Mouse (Mus musculus) megakaryocyte progenitor cell, adult 5-6 weeks (primary cell): ENCODE data around the gene Sapcd2. TPM values are rescaled to one million over a fixed set of nuclear protein-coding genes. Genes with fewer than 3 reads are reported as not detected.

Experiments used
- ATAC-seq: replicated peaks from 2 replicates; pipeline ENCODE4 v1.8.0; 2016; ENCODE audit warnings: mild to moderate bottlenecking, moderate TSS enrichment, inconsistent platforms; ENCODE audit not compliant: poor library complexity
- total RNA-seq, 2 experiments: library from RNA; stranded (forward) in 1 of 2; stranded (reverse) in 1 of 2; fragments of 157-497, 149-512 nt in 1 of 2; fragments of 200-1000 nt in 1 of 2; gene quantifications; 2 replicates each; pipeline versions ENCODE4 v1.2.3 to v1.2.4; 2015 to 2017

Gene Sapcd2
- total RNA-seq, 2 experiments from 2014 or later, result 6.7 to 10.8 TPM

DNA sequence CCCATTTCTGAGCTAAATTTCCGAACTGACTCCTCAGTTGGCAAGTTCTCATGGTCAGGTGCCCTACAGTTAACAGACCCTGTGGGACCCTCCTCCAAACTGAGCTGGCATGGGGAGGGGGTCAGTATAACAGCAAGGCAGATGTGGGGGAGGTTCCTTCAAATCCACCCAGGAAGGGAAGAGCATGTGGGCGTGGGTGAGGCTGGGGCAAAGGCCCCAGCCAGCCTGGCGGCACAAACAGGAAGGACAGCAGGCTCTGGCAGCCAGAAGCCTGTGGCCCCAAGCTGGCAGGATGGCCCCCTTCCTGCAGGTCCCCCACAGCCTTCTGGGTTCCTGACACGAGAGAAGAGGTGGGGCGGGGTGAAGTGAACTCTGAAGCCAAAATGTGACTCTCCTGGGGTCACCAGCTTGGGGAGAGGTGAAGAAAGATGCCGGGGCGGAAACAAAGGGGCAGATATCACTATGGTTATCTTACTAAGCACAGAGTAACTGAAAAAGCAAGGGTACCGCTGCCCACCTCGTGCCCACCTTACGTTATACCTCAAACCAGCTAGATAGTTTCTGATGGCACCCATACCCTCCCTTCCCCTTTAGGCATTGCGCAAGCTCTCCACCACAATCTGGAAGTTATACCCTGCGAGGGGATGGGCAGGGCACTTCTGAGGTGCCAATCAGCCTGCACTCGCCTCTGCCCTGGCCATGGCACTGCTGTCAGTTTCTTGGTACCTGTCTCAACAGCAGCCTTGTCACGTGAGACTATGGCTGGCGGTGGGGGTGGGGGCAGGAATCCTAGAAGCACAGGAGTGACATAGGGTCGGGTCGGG is 50.7 kb downstream of the Sapcd2 start, which contains the start of gene Fut7:
Gene Fut7 (plus strand): TSS at position 681 of the 824 bp plus-strand sequence.
- ATAC-seq, result peak; percentile 69

DNA sequence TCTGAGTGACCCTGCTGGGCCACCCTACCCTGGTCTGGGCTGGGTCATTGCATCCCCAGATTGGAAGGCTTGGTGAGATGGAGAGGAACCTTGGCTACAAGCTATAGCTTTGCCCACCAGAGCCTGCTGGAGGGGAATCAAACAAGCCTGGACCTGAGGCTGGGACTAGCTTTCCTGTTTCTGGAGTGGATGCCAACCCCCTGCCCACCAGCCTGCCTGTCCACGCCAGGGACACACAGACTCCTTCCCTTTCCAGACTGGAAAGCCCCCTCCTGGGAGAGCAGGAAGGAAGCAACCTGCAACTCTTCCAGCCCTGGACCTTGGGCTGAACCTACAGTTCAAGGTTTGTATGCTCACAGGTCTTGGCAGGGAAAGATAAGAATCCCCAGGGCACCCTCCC is 51.5 kb downstream of the Sapcd2 start:
- no peak for ATAC-seq

DNA sequence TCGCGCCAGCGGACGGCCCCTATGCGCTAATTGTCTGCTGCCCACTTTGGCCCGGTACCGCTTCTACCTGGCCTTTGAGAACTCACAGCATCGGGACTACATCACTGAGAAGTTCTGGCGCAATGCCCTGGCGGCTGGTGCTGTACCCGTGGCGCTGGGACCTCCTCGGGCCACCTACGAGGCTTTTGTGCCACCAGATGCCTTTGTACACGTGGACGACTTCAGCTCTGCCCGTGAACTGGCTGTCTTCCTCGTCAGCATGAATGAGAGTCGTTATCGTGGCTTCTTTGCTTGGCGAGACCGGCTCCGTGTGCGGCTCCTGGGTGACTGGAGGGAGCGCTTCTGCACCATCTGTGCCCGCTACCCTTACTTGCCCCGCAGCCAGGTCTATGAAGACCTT is 53.4 kb downstream of the Sapcd2 start:
- no peak for ATAC-seq

DNA sequence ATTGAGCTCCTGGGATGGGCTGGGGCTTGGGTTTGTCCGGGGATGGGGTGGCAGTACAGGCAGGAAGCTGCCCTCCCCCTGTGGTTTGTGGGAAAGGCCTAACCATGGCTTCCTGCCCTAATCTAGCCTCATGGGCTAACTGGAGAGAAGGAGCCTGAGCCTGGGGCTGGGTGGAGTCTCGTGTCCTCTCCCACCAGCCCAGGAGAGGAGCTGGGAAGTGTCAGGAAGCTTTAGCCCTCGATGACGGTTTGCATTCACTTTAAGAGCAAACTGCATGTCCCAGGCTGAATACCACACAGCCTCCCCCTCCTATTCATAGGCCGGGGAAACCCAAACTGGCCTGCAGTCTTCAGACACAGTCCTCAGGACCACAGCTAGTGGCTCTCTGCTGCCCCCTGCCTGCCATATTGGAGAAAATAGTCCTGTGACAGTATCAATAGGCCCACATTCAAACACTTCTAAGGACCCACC is 54.6 kb downstream of the Sapcd2 start:
- ATAC-seq, result peak; percentile 51

DNA sequence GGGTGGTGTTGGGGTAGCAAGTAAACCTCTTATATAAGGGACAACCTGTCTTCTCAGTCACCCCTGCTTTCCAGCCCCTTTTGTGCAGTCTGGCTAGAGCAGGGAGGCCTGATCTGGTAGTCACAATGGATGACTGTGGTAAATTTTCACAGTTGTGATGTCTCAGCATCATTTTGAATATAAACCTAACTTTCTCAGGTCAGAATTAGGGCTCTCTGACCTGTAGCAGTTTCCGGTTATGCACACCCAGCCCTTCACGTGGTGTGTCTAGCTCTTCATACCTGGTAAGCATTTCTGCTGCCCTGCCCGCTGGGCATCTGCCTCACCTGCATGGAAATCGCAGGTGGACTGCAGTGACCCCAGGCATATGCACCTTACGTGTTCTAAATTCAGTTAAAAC is 55.1 kb downstream of the Sapcd2 start:
- no peak for ATAC-seq

Other genes with a start within 250 kb of the Sapcd2 start
Only the 30 nearest of the 39 such genes appear.
- gene Nelfb, start 160.8 kb upstream of the Sapcd2 start, total RNA-seq (2015), result 23.7 and 28.9 TPM in 2 replicates
- 35.8 and 38.7 TPM in 2 replicates for gene Nelfb, start 160.8 kb upstream of the Sapcd2 start, total RNA-seq (2017)
- gene Stpg3, start 157.7 kb upstream of the Sapcd2 start, total RNA-seq (2015), result 0.30 TPM in 1 of 2 replicates, not detected in the other
- 0.54 TPM in 1 of 2 replicates, not detected in the other for gene Stpg3, start 157.7 kb upstream of the Sapcd2 start, total RNA-seq (2017)
- not detected in 2 replicates for gene Fam166a, start 153.6 kb upstream of the Sapcd2 start, total RNA-seq (2015)
- gene Fam166a, start 153.6 kb upstream of the Sapcd2 start, total RNA-seq (2017), result not detected in 2 replicates
- gene Tubb4b, start 147.6 kb upstream of the Sapcd2 start, total RNA-seq (2015), result 435 and 440 TPM in 2 replicates
- 571 and 580 TPM in 2 replicates for gene Tubb4b, start 147.6 kb upstream of the Sapcd2 start, total RNA-seq (2017)
- not detected in 2 replicates for gene Slc34a3, start 138.0 kb upstream of the Sapcd2 start, total RNA-seq (2015)
- gene Slc34a3, start 138.0 kb upstream of the Sapcd2 start, total RNA-seq (2017), result not detected in 2 replicates
- gene Rnf224, start 135.5 kb upstream of the Sapcd2 start, total RNA-seq (2015), result not detected in 2 replicates
- 0.25 TPM in 1 of 2 replicates, not detected in the other for gene Rnf224, start 135.5 kb upstream of the Sapcd2 start, total RNA-seq (2017)
- 0.69 TPM in 1 of 2 replicates, not detected in the other for gene Rnf208, start 130.1 kb upstream of the Sapcd2 start, total RNA-seq (2015)
- gene Rnf208, start 130.1 kb upstream of the Sapcd2 start, total RNA-seq (2017), result 0.29 TPM in 1 of 2 replicates, not detected in the other
- gene Cysrt1, start 129.9 kb upstream of the Sapcd2 start, total RNA-seq (2015), result not detected in 2 replicates
- not detected in 2 replicates for gene Cysrt1, start 129.9 kb upstream of the Sapcd2 start, total RNA-seq (2017)
- gene AL732309.1, start 125.5 kb upstream of the Sapcd2 start, total RNA-seq (2015), result 3.9 and 5.0 TPM in 2 replicates
- gene AL732309.1, start 125.5 kb upstream of the Sapcd2 start, total RNA-seq (2017), result 3.2 and 3.8 TPM in 2 replicates
- 11.4 and 12.8 TPM in 2 replicates for gene Tmem203, start 116.9 kb upstream of the Sapcd2 start, total RNA-seq (2015)
- 9.6 and 9.8 TPM in 2 replicates for gene Tmem203, start 116.9 kb upstream of the Sapcd2 start, total RNA-seq (2017)
- gene Tprn, start 109.7 kb upstream of the Sapcd2 start, total RNA-seq (2015), result 7.9 and 13.3 TPM in 2 replicates
- gene Tprn, start 109.7 kb upstream of the Sapcd2 start, total RNA-seq (2017), result 7.6 and 9.2 TPM in 2 replicates
- 136 and 148 TPM in 2 replicates for gene Ssna1, start 99.9 kb upstream of the Sapcd2 start, total RNA-seq (2015)
- gene Ssna1, start 99.9 kb upstream of the Sapcd2 start, total RNA-seq (2017), result 71.3 and 92.7 TPM in 2 replicates
- gene Anapc2, start 99.8 kb upstream of the Sapcd2 start, total RNA-seq (2015), result 28.3 and 34.4 TPM in 2 replicates
- gene Anapc2, start 99.8 kb upstream of the Sapcd2 start, total RNA-seq (2017), result 36.5 and 42.4 TPM in 2 replicates
- gene Tmem210, start 84.2 kb upstream of the Sapcd2 start, total RNA-seq (2015), result not detected in 2 replicates
- not detected in 2 replicates for gene Tmem210, start 84.2 kb upstream of the Sapcd2 start, total RNA-seq (2017)
- gene Lrrc26, start 82.4 kb upstream of the Sapcd2 start, total RNA-seq (2015), result not detected in 2 replicates
- not detected in 2 replicates for gene Lrrc26, start 82.4 kb upstream of the Sapcd2 start, total RNA-seq (2017)
- not detected in 2 replicates for gene Grin1, start 53.1 kb upstream of the Sapcd2 start, total RNA-seq (2015)
- gene Grin1, start 53.1 kb upstream of the Sapcd2 start, total RNA-seq (2017), result not detected in 2 replicates
- gene Man1b1, start 40.0 kb upstream of the Sapcd2 start, total RNA-seq (2015), result 19.1 and 23.4 TPM in 2 replicates
- gene Man1b1, start 40.0 kb upstream of the Sapcd2 start, total RNA-seq (2017), result 42.5 and 52.1 TPM in 2 replicates
- gene Dpp7, start 16.0 kb upstream of the Sapcd2 start, total RNA-seq (2015), result 15.8 and 16.3 TPM in 2 replicates
- 19.1 and 32.9 TPM in 2 replicates for gene Dpp7, start 16.0 kb upstream of the Sapcd2 start, total RNA-seq (2017)
- 42.2 and 60.4 TPM in 2 replicates for gene Uap1l1, start 6.6 kb upstream of the Sapcd2 start, total RNA-seq (2015)
- gene Uap1l1, start 6.6 kb upstream of the Sapcd2 start, total RNA-seq (2017), result 13.6 and 14.5 TPM in 2 replicates
- gene Entpd2, start 23.6 kb downstream of the Sapcd2 start, total RNA-seq (2015), result not detected in 2 replicates
- not detected in 2 replicates for gene Entpd2, start 23.6 kb downstream of the Sapcd2 start, total RNA-seq (2017)
- 1.5 TPM in 1 of 2 replicates, not detected in the other for gene Npdc1, start 27.0 kb downstream of the Sapcd2 start, total RNA-seq (2015)
- gene Npdc1, start 27.0 kb downstream of the Sapcd2 start, total RNA-seq (2017), result 0.27 TPM in 1 of 2 replicates, not detected in the other
- gene Fut7, start 50.9 kb downstream of the Sapcd2 start, total RNA-seq (2015), result 11.1 and 12.5 TPM in 2 replicates
- 21.4 and 24.2 TPM in 2 replicates for gene Fut7, start 50.9 kb downstream of the Sapcd2 start, total RNA-seq (2017)
- gene Abca2, start 56.4 kb downstream of the Sapcd2 start, total RNA-seq (2015), result 66.7 and 70.5 TPM in 2 replicates
- gene Abca2, start 56.4 kb downstream of the Sapcd2 start, total RNA-seq (2017), result 26.9 and 29.5 TPM in 2 replicates
- gene Clic3, start 84.5 kb downstream of the Sapcd2 start, total RNA-seq (2015), result not detected in 2 replicates
- gene Clic3, start 84.5 kb downstream of the Sapcd2 start, total RNA-seq (2017), result 0.27 TPM in 1 of 2 replicates, not detected in the other
- 32.8 and 40.9 TPM in 2 replicates for gene Paxx, start 88.8 kb downstream of the Sapcd2 start, total RNA-seq (2015)
- gene Paxx, start 88.8 kb downstream of the Sapcd2 start, total RNA-seq (2017), result 15.3 and 21.3 TPM in 2 replicates
- 0.42 TPM in 1 of 2 replicates, not detected in the other for gene Ptgds, start 97.7 kb downstream of the Sapcd2 start, total RNA-seq (2015)
- not detected in 2 replicates for gene Ptgds, start 97.7 kb downstream of the Sapcd2 start, total RNA-seq (2017)
- 0.27 TPM in 1 of 2 replicates, not detected in the other for gene Lcn12, start 121.6 kb downstream of the Sapcd2 start, total RNA-seq (2015)
- not detected in 2 replicates for gene Lcn12, start 121.6 kb downstream of the Sapcd2 start, total RNA-seq (2017)
- 27.1 and 27.6 TPM in 2 replicates for gene Fbxw5, start 128.4 kb downstream of the Sapcd2 start, total RNA-seq (2015)
- 25.1 and 27.4 TPM in 2 replicates for gene Fbxw5, start 128.4 kb downstream of the Sapcd2 start, total RNA-seq (2017)
- gene C8g, start 129.4 kb downstream of the Sapcd2 start, total RNA-seq (2015), result 2.6 and 5.6 TPM in 2 replicates
- gene C8g, start 129.4 kb downstream of the Sapcd2 start, total RNA-seq (2017), result 0.81 and 3.8 TPM in 2 replicates
- gene Traf2, start 174.6 kb downstream of the Sapcd2 start, total RNA-seq (2015), result 9.7 and 10.8 TPM in 2 replicates
- gene Traf2, start 174.6 kb downstream of the Sapcd2 start, total RNA-seq (2017), result 13.7 and 14.2 TPM in 2 replicates